Mouse (Mus musculus): ENCODE measurements at regions not wholly inside any gene's neighbourhood (a gene's known extent, or its start where the extent isn't known, plus 50 kb on each side); places are given as distances from the start of the nearest gene placed in this dataset.
A peak's percentile ranks its signal among the peaks of the same experiment; 100 is the strongest.

- WGBS, result 75% methylated on average over 17 of the region's 17 CpGs
- H3K36me3 ChIP-seq (replicated peaks), result no peaks in the 10 kb centered on the region
- H3K4me3 ChIP-seq, result no peak overlapping the region
- no peak overlapping the region for H3K27ac ChIP-seq (replicated peaks)
- H3K4me1 ChIP-seq, result 0 out of 2 replicates have a peak, but pooled peaks cover 3% of the 10 kb centered on the region
- no peaks in the 10 kb centered on the region for H3K27me3 ChIP-seq (replicated peaks; ENCODE audit: low read depth, poor library complexity, severe bottlenecking)
- peaks cover 7% of the 10 kb centered on the region; the same call in 1 of the 2 replicates for H3K9me3 ChIP-seq
- peak; percentile 7 for DNase-seq (ENCODE audit: low spot score)
Measured at GRCm38 (mm10) chr17:85562510-85563266, 50.7 kb upstream of the Six3 start.

- Histone ChIP-seq H3K4me3 (no peak overlapping the region), H3K27me3 (replicated peaks; ENCODE audit: low read depth, poor library complexity, severe bottlenecking) (no peaks in the 10 kb centered on the region), H3K27ac (replicated peaks) (no peak overlapping the region), H3K36me3 (replicated peaks) (no peaks in the 10 kb centered on the region), H3K4me1 (0 out of 2 replicates have a peak, but pooled peaks cover 3% of the 10 kb centered on the region), H3K9me3 (peaks cover 7% of the 10 kb centered on the region; the same call in 1 of the 2 replicates)
- no peak for DNase-seq (ENCODE audit: low spot score)
- 79% methylated on average over 8 of the region's 8 CpGs for WGBS
Measured at GRCm38 (mm10) chr17:85563391-85563790, 50.0 kb upstream of the Six3 start.

All from embryonic facial prominence, embryonic 10.5 days (tissue).